Mouse (Mus musculus) brown adipose tissue, adult 24 weeks (tissue): Measurements from ENCODE around the gene Pygl. TPM values are rescaled to one million over a fixed set of nuclear protein-coding genes. Genes with fewer than 3 reads are reported as not detected.
"Not testable (repeated sequence)": the region's sequence is repeated elsewhere in the genome, so short reads cannot be mapped to it uniquely, and the experiment has no call there.

Experiments used
- H3K27ac ChIP-seq: fragments of 200-500 bp; replicated peaks from 2 replicates; pipeline ENCODE4 v1.5.1; 2012; ENCODE audit warnings: low read depth, mild to moderate bottlenecking, low read length
- H3K4me1 ChIP-seq: fragments of 200-500 bp; 2 replicates; pipeline ENCODE4 v1.6.1; 2012; ENCODE audit warnings: low read length, mixed read lengths; ENCODE audit not compliant: control insufficient read depth, insufficient read depth, insufficient read length
- H3K4me3 ChIP-seq: fragments of 200-500 bp; 2 replicates; pipeline ENCODE4 v1.5.1; 2012; ENCODE audit warnings: low read depth, mild to moderate bottlenecking, low read length, moderate library complexity; ENCODE audit not compliant: insufficient read depth
- polyA plus RNA-seq: library from polyadenylated mRNA; stranded (reverse); fragments of >200 nt; gene quantifications from 2 replicates; pipeline ENCODE4 v1.2.4, GENCODE M21; 2012; ENCODE audit not compliant: missing spikeins, insufficient read depth, insufficient read length

Gene Pygl
- polyA plus RNA-seq, 1 experiment: 660 TPM

- peaks cover 2% of the 10 kb centered on the region; the same call in 1 of the 2 replicates for H3K4me1 ChIP-seq
- H3K27ac ChIP-seq: no peak overlapping the region
- peak overlapping the region; percentile 23; the same call in 1 of the 2 replicates for H3K4me3 ChIP-seq
These were observed 82.5 kb downstream of the Pygl start for GRCm38 (mm10) chr12:70148631-70149265.

- Histone ChIP-seq H3K4me3 (peak overlapping the region; percentile 51), H3K4me1 (peaks cover 2% of the 10 kb centered on the region; the same call in 1 of the 2 replicates), H3K27ac (no peak overlapping the region)
These were observed 83.2 kb downstream of the Pygl start for GRCm38 (mm10) chr12:70147986-70148630.

GRCm38 (mm10) chr12:70145586-70145985, 85.7 kb downstream of the Pygl start:
- Histone ChIP-seq H3K4me1 (peaks cover 2% of the 10 kb centered on the region; the same call in 1 of the 2 replicates), H3K4me3 (no peak overlapping the region), H3K27ac (no peak overlapping the region)

- H3K27ac ChIP-seq: 0 out of 2 replicates have a peak overlapping the region, but pooled peaks have one; percentile 2
- peaks cover 2% of the 10 kb centered on the region; the same call in 1 of the 2 replicates for H3K4me1 ChIP-seq
- H3K4me3 ChIP-seq: no peak overlapping the region
These were observed 86.4 kb downstream of the Pygl start for GRCm38 (mm10) chr12:70144637-70145448.

GRCm38 (mm10) chr12:70144106-70144587, 87.1 kb downstream of the Pygl start:
- not testable (repeated sequence) for H3K4me1 ChIP-seq, H3K4me3 ChIP-seq
- peak overlapping the region; percentile 41; the same call in 1 of the 2 replicates for H3K27ac ChIP-seq

GRCm38 (mm10) chr12:70140993-70141576, 90.2 kb downstream of the Pygl start:
- Histone ChIP-seq H3K4me1 (no peaks in the 10 kb centered on the region), H3K27ac (no peak overlapping the region), H3K4me3 (no peak overlapping the region)

Other genes starting within 250 kb of the Pygl start
- 31.9 and 47.5 TPM in 2 replicates for gene Sav1, start 244.5 kb downstream of the Pygl start, polyA plus RNA-seq
- gene Nin, start 117.8 kb downstream of the Pygl start, polyA plus RNA-seq: 3.2 and 5.2 TPM in 2 replicates
- not detected in 2 replicates for gene Abhd12b, start 77.3 kb downstream of the Pygl start, polyA plus RNA-seq
- gene Trim9, start 116.1 kb upstream of the Pygl start, polyA plus RNA-seq: not detected in 2 replicates
- gene Tmx1, start 221.6 kb upstream of the Pygl start, polyA plus RNA-seq: 24.3 and 35.5 TPM in 2 replicates